Mouse (Mus musculus): ENCODE measurements around the gene Gpr152. TPM values are rescaled to one million over a fixed set of nuclear protein-coding genes. Genes with fewer than 3 reads are reported as not detected.

The Gpr152 gene
- total and polyA plus RNA-seq, 3 experiments = 0.03 TPM; not detected in 2

- Histone ChIP-seq H3K4me3 (ENCODE audit: control insufficient read depth in 1 of 2, insufficient read depth in 1 of 2, low read depth in 2 of 2, low read length in 2 of 2) (no peak overlapping the region), H3K9ac (ENCODE audit: control insufficient read depth, low read depth, low read length, poor library complexity, severe bottlenecking) (no peak overlapping the region), H3K36me3 (ENCODE audit: control insufficient read depth in 1 of 2, insufficient read depth in 2 of 2, low read length in 2 of 2) (peaks cover 1 to 2% of the 10 kb centered on the region in 2 experiments; a peak in 3 of 4 replicates), H3K27ac (ENCODE audit: control insufficient read depth, low read depth, low read length) (no peak overlapping the region), H3K4me1 (ENCODE audit: control insufficient read depth in 1 of 2, insufficient read depth in 2 of 2, low read length in 2 of 2) (peaks cover 4 to 9% of the 10 kb centered on the region in 2 experiments; a peak in 3 of 4 replicates), H3K27me3 (ENCODE audit: control insufficient read depth in 1 of 2, insufficient read depth in 2 of 2, low read length in 2 of 2) (no peaks in the 10 kb centered on the region), H3K9me3 (replicated peaks; ENCODE audit: insufficient read depth, low read length) (no peaks in the 10 kb centered on the region), H3K79me2 (ENCODE audit: control insufficient read depth, insufficient read depth, low read length, poor library complexity) (peaks cover 7% of the 10 kb centered on the region)
- TF ChIP-seq MAX (IDR thresholded peaks at IDR 0.05; ENCODE audit: low read length) (no peak), RCOR1 (IDR thresholded peaks at IDR 0.05; ENCODE audit: low read depth, low read length) (no peak), MYB (IDR thresholded peaks at IDR 0.05; ENCODE audit: low read depth, low read length) (no peak), ZMIZ1 (IDR thresholded peaks at IDR 0.05; ENCODE audit: low read depth, low read length) (no peak), TCF12 (IDR thresholded peaks at IDR 0.05; ENCODE audit: low read depth, low read length) (no peak), MXI1 (IDR thresholded peaks at IDR 0.05; ENCODE audit: low read depth, low read length) (no peak), ETS1 (IDR thresholded peaks at IDR 0.05; ENCODE audit: low read depth, low read length) (no peak), UBTF (IDR thresholded peaks at IDR 0.05; ENCODE audit: borderline replicate concordance, insufficient read depth, low read depth, low read length) (no peak), EP300 (IDR thresholded peaks at IDR 0.05; ENCODE audit: low read depth in 1 of 2, low read length in 2 of 2) (no peak)
- no peak for DNase-seq (ENCODE audit: low read depth, low spot score)
Measured at GRCm38 (mm10) chr19:4156771-4157170, 17.2 kb downstream of the Gpr152 start.

GRCm38 (mm10) chr19:4159049-4159448 lies 19.5 kb downstream of the Gpr152 start:
- Histone ChIP-seq H3K4me3 (ENCODE audit: control insufficient read depth in 1 of 2, insufficient read depth in 1 of 2, low read depth in 2 of 2, low read length in 2 of 2) (no peak overlapping the region), H3K9me3 (replicated peaks; ENCODE audit: insufficient read depth, low read length) (no peaks in the 10 kb centered on the region), H3K27me3 (ENCODE audit: control insufficient read depth in 1 of 2, insufficient read depth in 2 of 2, low read length in 2 of 2) (no peaks in the 10 kb centered on the region), H3K27ac (ENCODE audit: control insufficient read depth, low read depth, low read length) (no peak overlapping the region), H3K36me3 (ENCODE audit: control insufficient read depth in 1 of 2, insufficient read depth in 2 of 2, low read length in 2 of 2) (peaks cover 0 to 12% of the 10 kb centered on the region in 2 experiments; a peak in 3 of 4 replicates), H3K79me2 (ENCODE audit: control insufficient read depth, insufficient read depth, low read length, poor library complexity) (peaks cover 10% of the 10 kb centered on the region), H3K4me1 (ENCODE audit: control insufficient read depth in 1 of 2, insufficient read depth in 2 of 2, low read length in 2 of 2) (peaks cover 5 to 24% of the 10 kb centered on the region in 2 experiments), H3K9ac (ENCODE audit: control insufficient read depth, low read depth, low read length, poor library complexity, severe bottlenecking) (no peak overlapping the region)
- DNase-seq (ENCODE audit: low read depth, low spot score) = no peak
- TF ChIP-seq MAFK (IDR thresholded peaks at IDR 0.05; ENCODE audit: borderline replicate concordance, low read depth, low read length) (no peak), MEF2A (IDR thresholded peaks at IDR 0.05; ENCODE audit: extremely low read depth, insufficient replicate concordance, low read depth, low read length, poor library complexity, severe bottlenecking) (no peak), POLR2A (IDR thresholded peaks at IDR 0.05; ENCODE audit: control insufficient read depth in 1 of 2, insufficient read depth in 1 of 2, low read depth in 1 of 2, low read length in 2 of 2, poor library complexity in 1 of 2) (no peak), ELF1 (IDR thresholded peaks at IDR 0.05; ENCODE audit: low read depth, low read length) (no peak), NRF1 (IDR thresholded peaks at IDR 0.05; ENCODE audit: insufficient read depth, low read depth, low read length, poor library complexity, severe bottlenecking) (no peak), MAZ (IDR thresholded peaks at IDR 0.05; ENCODE audit: low read depth, low read length) (no peak), ZC3H11A (IDR thresholded peaks at IDR 0.05; ENCODE audit: low read depth, low read length) (no peak), E2F4 (IDR thresholded peaks at IDR 0.05; ENCODE audit: borderline replicate concordance, low read depth, low read length) (no peak), MYC (IDR thresholded peaks at IDR 0.05; ENCODE audit: low read depth, low read length) (no peak), ZMIZ1 (IDR thresholded peaks at IDR 0.05; ENCODE audit: low read depth, low read length) (no peak), POLR2AphosphoS2 (IDR thresholded peaks at IDR 0.05; ENCODE audit: low read length) (no peak), ZNF384 (IDR thresholded peaks at IDR 0.05; ENCODE audit: low read depth, low read length) (no peak), ZKSCAN1 (IDR thresholded peaks at IDR 0.05; ENCODE audit: low read depth, low read length) (no peak), CTCF (IDR thresholded peaks at IDR 0.05 in 2 of 3, conservative IDR thresholded peaks at IDR 0.05 in 1 of 3; ENCODE audit: control insufficient read depth in 1 of 3, insufficient read depth in 1 of 3, low read depth in 2 of 3, low read length in 3 of 3, poor library complexity in 1 of 3, severe bottlenecking in 1 of 3) (no peak)

All from MEL (cell line).